Mouse (Mus musculus) myocyte (in vitro differentiated cells): ENCODE measurements around the gene Rbm34.

ENCODE experiments used
- CEBPB ChIP-seq: IDR thresholded peaks from 2 replicates; pipeline ENCODE4 v1.6.1; 2011; ENCODE audit warnings: mild to moderate bottlenecking, moderate library complexity; ENCODE audit not compliant: poor library complexity, insufficient read depth, severe bottlenecking
- E2F4 ChIP-seq: IDR thresholded peaks from one replicate; pipeline ENCODE4 v1.6.1; 2011; ENCODE audit warnings: mild to moderate bottlenecking, control low read depth, moderate library complexity; ENCODE audit not compliant: insufficient read depth
- MYOD1 ChIP-seq, 3 experiments: IDR thresholded peaks; one replicate each; pipeline ENCODE4 v1.6.1; 2011; ENCODE audit warnings: control low read depth in 2 of 3, low read depth in 2 of 3, mild to moderate bottlenecking in 2 of 3, moderate library complexity in 1 of 3; ENCODE audit not compliant: insufficient read length in 2 of 3, control insufficient read depth in 1 of 3
- MYOG ChIP-seq, 3 experiments: IDR thresholded peaks; one replicate each; pipeline ENCODE4 v1.6.1; 2011; ENCODE audit warnings: control low read depth in 2 of 3, low read depth in 2 of 3, mild to moderate bottlenecking in 2 of 3; ENCODE audit not compliant: insufficient read length in 2 of 3, control insufficient read depth in 1 of 3, insufficient read depth in 1 of 3
- POLR2A ChIP-seq: IDR thresholded peaks from one replicate; pipeline ENCODE4 v1.6.1; 2011; ENCODE audit warnings: low read depth, mild to moderate bottlenecking, control low read depth, moderate library complexity; ENCODE audit not compliant: insufficient read length
- POLR2AphosphoS2 ChIP-seq: IDR thresholded peaks from one replicate; pipeline ENCODE4 v1.6.1; 2011; ENCODE audit warnings: low read depth, control low read depth; ENCODE audit not compliant: insufficient read length
- TCF3 ChIP-seq: IDR thresholded peaks from one replicate; pipeline ENCODE4 v1.6.1; 2011; ENCODE audit warnings: low read depth, control low read depth; ENCODE audit not compliant: insufficient read length

GRCm38 (mm10) chr8:126920845-126921244 is 50.0 kb downstream of the Rbm34 start:
- TF ChIP-seq CEBPB (no peak), MYOD1 (IDR thresholded peaks at IDR 0.05; ENCODE audit: control insufficient read depth in 1 of 3, insufficient read length in 2 of 3, low read depth in 2 of 3) (no peak), POLR2AphosphoS2 (no peak), E2F4 (no peak), TCF3 (no peak), POLR2A (no peak), MYOG (IDR thresholded peaks at IDR 0.05; ENCODE audit: control insufficient read depth in 1 of 3, insufficient read depth in 1 of 3, insufficient read length in 2 of 3, low read depth in 2 of 3) (no peak)
